9 mouse cellular contexts compared by ENCODE assay signal in the genomic region with DNA sequence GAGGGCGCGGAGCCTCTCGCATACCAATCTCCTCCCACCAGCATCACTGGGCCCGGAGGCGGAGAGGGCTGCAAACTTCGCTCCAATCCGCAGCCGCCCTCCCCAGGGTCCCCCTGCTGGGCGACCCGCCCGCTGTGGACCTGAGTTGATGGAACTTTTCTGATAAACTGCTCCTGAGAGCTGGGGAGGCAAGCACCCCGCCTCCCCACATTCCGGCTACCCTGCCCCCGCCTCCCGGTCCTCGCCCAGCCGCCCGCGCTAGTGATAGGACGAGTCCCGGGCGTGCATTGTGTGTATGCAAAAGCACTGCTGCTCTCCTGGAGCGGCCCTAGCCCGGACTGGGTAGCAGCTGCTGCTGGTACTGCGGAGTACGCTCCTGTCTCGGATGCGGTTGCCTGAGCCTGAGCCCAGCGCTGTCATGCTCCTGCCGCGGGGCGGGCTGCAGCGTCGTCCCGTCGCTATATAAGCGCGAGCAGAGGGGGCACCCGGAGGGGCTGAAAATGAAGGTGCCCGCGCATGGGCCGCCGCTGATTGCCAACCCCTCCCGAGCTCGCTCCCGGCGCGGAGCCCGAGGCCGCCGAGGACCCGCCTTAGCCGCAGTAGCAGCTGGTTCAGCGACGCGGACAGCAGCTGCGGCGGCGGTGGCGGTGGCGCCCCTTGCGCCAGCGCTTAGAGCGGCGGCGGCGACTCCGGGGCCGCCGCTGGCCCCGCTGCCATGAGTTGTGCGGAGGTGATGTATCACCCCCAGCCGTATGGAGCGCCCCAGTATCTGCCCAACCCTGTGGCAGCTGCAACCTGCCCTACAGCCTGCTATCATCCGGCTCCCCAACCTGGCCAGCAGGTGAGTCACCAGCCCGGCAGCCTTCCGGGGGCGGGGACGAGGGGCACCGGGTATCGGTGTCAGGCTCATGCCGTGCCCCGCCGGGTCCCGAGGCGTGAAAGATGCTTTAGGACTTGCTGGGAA. TPM values are rescaled to one million over a fixed set of nuclear protein-coding genes. Genes with fewer than 3 reads are reported as not detected.
DNase-seq lines count a peak whose midpoint lies in the region; ATAC-seq lines count a peak whose summit lies in the region.
"Had no signal": no experiment of that assay in that cellular context is flagged by ENCODE, and none has a peak within 500 bp of the region (broad histone marks: within the 10 kb centered on the region; RNA-seq: fewer than 3 reads in every experiment).

A gene (plus strand): TSS at position 340 of the 964 bp plus-strand sequence.

- no peaks in the 10 kb centered on the region for H3K36me3 ChIP-seq in embryonic facial prominence, embryonic 14.5 days (ENCODE audit: control insufficient read depth, insufficient read depth, low read length)
- H3K36me3 ChIP-seq in midbrain, embryonic 16.5 days (ENCODE audit: control insufficient read depth, insufficient read depth, low read length): no peaks in the 10 kb centered on the region

- peak within 1 kb of the TSS; percentile 88 for H3K27ac ChIP-seq in embryonic facial prominence, embryonic 14.5 days (replicated peaks; ENCODE audit: low read depth, low read length)
- H3K27ac ChIP-seq in midbrain, embryonic 16.5 days (ENCODE audit: low read length): peak within 1 kb of the TSS; percentile 42; the same call in 1 of the 2 replicates

- H3K4me1 ChIP-seq in embryonic facial prominence, embryonic 14.5 days (ENCODE audit: control insufficient read depth, insufficient read depth, low read length): no peaks in the 10 kb centered on the region
- H3K4me1 ChIP-seq in midbrain, embryonic 16.5 days (ENCODE audit: control insufficient read depth, insufficient read depth, low read length): peaks cover 8% of the 10 kb centered on the region

- peak within 1 kb of the TSS; percentile 80 for H3K9ac ChIP-seq in embryonic facial prominence, embryonic 14.5 days (ENCODE audit: low read depth, low read length)
- H3K9ac ChIP-seq in midbrain, embryonic 16.5 days (ENCODE audit: low read depth, low read length): peak within 1 kb of the TSS; percentile 81

- DNase-seq in layer of hippocampus, adult 11-12 months (ENCODE audit: low spot score): peak; percentile 21
- no peak for DNase-seq in layer of hippocampus, adult 9-10 months (ENCODE audit: low spot score)
- peak; percentile 94 for DNase-seq in embryonic facial prominence, embryonic 14.5 days (ENCODE audit: low spot score)
- peak; percentile 67 to 78 for DNase-seq in heart, adult 9 months (ENCODE audit: low spot score in 2 of 2)
- peak; percentile 36 for DNase-seq in kidney, adult 9 months
- DNase-seq in liver: peak; percentile 57
- peak; percentile 77 for DNase-seq in testis, postnatal 10 days (ENCODE audit: low spot score)

- under 1% methylated on average over 56 of the region's 86 CpGs for WGBS in embryonic facial prominence, embryonic 14.5 days
- WGBS in midbrain, embryonic 16.5 days: under 1% methylated on average over 84 of the region's 86 CpGs

- peak; percentile 98 for ATAC-seq in embryonic facial prominence, embryonic 14.5 days (ENCODE audit: low read depth)
- peak; percentile 99 for ATAC-seq in midbrain, embryonic 16.5 days

- peaks cover 10% of the 10 kb centered on the region for H3K9me3 ChIP-seq in embryonic facial prominence, embryonic 14.5 days (ENCODE audit: control insufficient read depth, low read length)
- 0 out of 2 replicates have a peak, but pooled peaks cover 3% of the 10 kb centered on the region for H3K9me3 ChIP-seq in midbrain, embryonic 16.5 days (replicated peaks; ENCODE audit: control insufficient read depth, low read length, poor library complexity, severe bottlenecking)

- peak within 1 kb of the TSS; percentile 68 for H3K4me3 ChIP-seq in embryonic facial prominence, embryonic 14.5 days (ENCODE audit: low read depth, low read length)
- H3K4me3 ChIP-seq in midbrain, embryonic 16.5 days (ENCODE audit: low read depth, low read length): peak within 1 kb of the TSS; percentile 83

- H3K27me3 ChIP-seq in embryonic facial prominence, embryonic 14.5 days (replicated peaks; ENCODE audit: control insufficient read depth, insufficient read depth, low read length): no peaks in the 10 kb centered on the region
- H3K27me3 ChIP-seq in midbrain, embryonic 16.5 days (ENCODE audit: control insufficient read depth, insufficient read depth, low read depth, low read length): no peaks in the 10 kb centered on the region; the same call in 1 of the 2 replicates
- H3K27me3 ChIP-seq: CH12.LX had no signal

- peak within 1 kb of the TSS; percentile 90 for H3K4me2 ChIP-seq in embryonic facial prominence, embryonic 14.5 days (ENCODE audit: low read depth, low read length)
- H3K4me2 ChIP-seq in midbrain, embryonic 16.5 days (ENCODE audit: low read length): peak within 1 kb of the TSS; percentile 98

RNA-seq across cellular contexts. Expression of the gene that starts here (rescaled TPM):
- polyA plus RNA-seq in embryonic facial prominence, embryonic 14.5 days (2014; fragmentation: Nextera tagmentation; extraction: Ambion mirVana): 28.7 and 35.6 TPM in 2 replicates
- 0.72 and 1.2 TPM in 2 replicates for polyA plus RNA-seq in midbrain, embryonic 16.5 days (2015; fragmentation: Nextera tagmentation; extraction: Ambion mirVana)

Comparison
In these comparisons a context has a peak if more than half of its experiments do, and no peak if none do; other contexts are left out.
1. RNA of the gene that starts here (polyA plus RNA-seq): 28.7 to 35.6 TPM in embryonic facial prominence, embryonic 14.5 days; 0.72 to 1.2 TPM in midbrain, embryonic 16.5 days; every median in the first group is over 10 times any median in the second.